Mouse (Mus musculus) left cerebral cortex, postnatal 14 days (tissue): Measurements from ENCODE around the gene Zmiz1. TPM values are rescaled to one million over a fixed set of nuclear protein-coding genes. Genes with fewer than 3 reads are reported as not detected.

ENCODE experiments used
- DNase-seq, 2 experiments: peaks; one replicate each; pipeline ENCODE4 v3.0.0; 2021 to 2022; ENCODE audit warnings: low spot score in 2 of 2, mixed read lengths in 1 of 2
- intact Hi-C: fragments of 180-260 bp; cut with DNase I; formaldehyde crosslinking; loops from one replicate; pipeline ENCODE4 v1.15.1; 2025
- total RNA-seq, 2 experiments: library from RNA; stranded (reverse); gene quantifications; 2 replicates each; pipeline ENCODE4 v1.2.3; 2021

Zmiz1 gene
- total RNA-seq, 2 experiments from 2014 or later = 86.2 to 98.9 TPM

DNA sequence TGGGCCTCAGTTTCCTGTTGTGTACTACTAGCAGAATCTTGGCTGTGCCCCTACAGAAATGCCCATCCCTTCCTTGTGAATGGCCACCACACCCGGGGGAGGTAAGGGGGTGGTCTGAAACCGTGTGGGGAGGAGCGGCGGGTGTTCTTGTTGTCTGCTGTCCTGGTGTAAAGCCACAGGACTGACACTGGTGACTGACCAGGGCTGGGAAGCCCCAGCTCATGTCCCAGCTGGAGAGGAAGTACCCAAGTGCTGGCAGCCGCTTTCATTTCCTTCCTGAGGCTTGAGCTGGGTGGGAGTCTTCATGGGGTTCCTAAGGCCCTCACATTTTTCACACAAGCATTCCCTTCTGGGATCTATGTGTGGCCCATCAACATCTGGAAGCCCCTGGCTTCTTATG lies 155.7 kb downstream of the Zmiz1 start:
- intact Hi-C loops = no loop called here
- no peak for DNase-seq

GRCm38 (mm10) chr14:25615602-25616001 lies 156.6 kb downstream of the Zmiz1 start:
- intact Hi-C loops = no loop called here
- no peak for DNase-seq

- DNase-seq = no peak
- intact Hi-C loops = no loop called here
These were observed 157.2 kb downstream of the Zmiz1 start for GRCm38 (mm10) chr14:25616009-25616723.

DNA sequence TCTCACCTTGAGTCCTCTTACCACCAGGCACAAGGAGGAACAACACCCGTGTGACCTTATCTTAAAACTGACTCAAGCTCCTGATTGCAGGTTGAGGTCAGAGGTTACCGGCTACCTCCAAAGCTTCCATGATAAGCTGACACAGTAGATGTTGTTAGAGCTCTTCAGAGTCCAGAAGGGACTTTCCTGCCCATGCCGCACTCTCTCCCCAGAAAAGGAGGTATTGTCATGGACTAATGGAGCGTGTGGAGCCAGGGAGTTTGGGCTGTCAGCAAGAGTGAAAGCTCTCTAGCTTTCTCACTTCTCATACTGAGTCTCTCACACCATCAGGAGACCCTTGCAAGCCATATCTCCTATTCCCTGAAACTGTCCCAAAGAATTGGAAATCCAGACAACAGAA lies 158.3 kb downstream of the Zmiz1 start:
- no peak for DNase-seq
- intact Hi-C loops = no loop called here

- DNase-seq = no peak
- intact Hi-C loops = no loop called here
These were observed 160.2 kb downstream of the Zmiz1 start for GRCm38 (mm10) chr14:25619066-25619762.

GRCm38 (mm10) chr14:25620766-25621165 lies 161.8 kb downstream of the Zmiz1 start:
- DNase-seq = no peak
- intact Hi-C loops = no loop called here

- peak in 1 of 2 experiments; percentile 44 for DNase-seq
- intact Hi-C loops = no loop called here
These were observed 164.7 kb downstream of the Zmiz1 start for GRCm38 (mm10) chr14:25623698-25624097.

GRCm38 (mm10) chr14:25624659-25625058 lies 165.7 kb downstream of the Zmiz1 start:
- intact Hi-C loops = no loop called here
- DNase-seq = no peak

GRCm38 (mm10) chr14:25627599-25628255 lies 168.7 kb downstream of the Zmiz1 start:
- intact Hi-C loops = no loop called here
- DNase-seq = no peak

GRCm38 (mm10) chr14:25628448-25629099 lies 169.6 kb downstream of the Zmiz1 start:
- DNase-seq = no peak
- intact Hi-C loops = no loop called here

DNA sequence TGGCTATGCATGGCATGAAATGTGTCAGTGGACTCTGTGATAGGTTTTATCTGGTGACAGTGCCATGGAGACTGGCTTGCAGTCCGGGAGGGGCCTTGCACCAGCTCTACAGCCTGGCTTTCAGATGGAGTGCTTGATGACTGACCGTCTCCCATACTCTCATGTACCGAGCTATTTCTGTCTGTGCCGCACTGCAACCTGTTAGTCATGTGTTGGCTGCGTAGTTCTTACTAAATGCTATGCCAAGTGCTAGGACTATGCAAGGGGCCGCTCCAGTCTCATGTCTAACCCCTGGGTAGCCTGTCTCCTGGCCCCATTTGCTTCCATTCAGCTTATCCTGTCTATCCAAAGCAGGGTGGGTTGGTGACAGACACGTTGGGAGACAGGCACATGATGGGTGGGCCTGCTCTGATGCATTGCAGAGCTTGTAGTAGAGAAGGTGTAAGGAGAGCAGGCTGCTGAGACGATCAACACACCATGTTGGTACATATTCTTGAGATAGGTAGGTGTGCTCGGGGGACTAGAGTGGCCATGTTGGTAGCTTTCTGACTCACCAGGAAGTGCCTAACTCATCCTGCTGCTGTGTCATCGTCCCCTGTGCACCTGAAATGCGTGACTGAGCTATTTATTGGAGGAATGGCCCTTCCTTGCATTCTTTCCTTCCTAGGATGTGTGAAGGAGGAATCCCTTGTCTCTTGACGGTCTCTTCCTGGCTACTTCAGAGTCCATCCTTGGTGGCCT lies 171.1 kb downstream of the Zmiz1 start:
- intact Hi-C loops = no loop called here
- DNase-seq = peak; percentile 46 to 60

DNA sequence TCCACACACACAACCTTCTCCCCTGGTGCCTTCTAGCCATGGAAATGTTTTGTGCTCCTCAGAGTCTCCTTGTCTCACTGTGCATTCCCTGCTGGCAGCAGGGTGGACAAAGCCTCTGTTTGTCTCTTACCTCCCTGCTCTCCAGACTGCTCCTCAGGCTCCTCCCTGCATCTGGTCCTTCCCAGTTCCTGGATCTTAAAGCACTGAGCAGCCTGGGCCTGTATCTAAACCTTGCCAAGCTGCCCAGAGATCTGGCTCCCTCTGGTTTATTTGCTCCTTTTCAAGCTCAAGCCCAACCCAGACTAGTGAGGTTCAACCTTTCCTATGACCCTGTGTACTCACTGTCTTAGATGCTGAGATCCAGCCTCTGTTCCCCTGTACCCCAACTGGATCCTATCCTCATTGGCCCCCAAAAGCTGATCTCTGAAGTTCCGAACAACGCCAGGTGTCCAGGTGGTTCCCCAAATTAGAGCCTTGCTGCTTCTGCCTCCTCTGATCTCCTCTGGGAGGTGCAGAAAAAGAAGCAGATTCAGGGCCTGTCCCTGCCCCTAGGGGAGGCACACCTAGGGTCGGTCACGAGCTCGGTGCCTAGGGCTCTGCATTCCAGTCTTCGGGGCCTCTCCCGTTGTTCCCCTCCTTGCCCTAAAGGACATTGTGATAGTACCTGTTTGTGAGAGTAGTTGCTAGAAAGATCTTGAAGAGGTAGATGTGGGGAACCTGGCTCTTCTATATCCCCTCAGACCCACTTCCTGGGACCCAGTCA lies 171.8 kb downstream of the Zmiz1 start:
- intact Hi-C loops = no loop called here
- no peak for DNase-seq

DNA sequence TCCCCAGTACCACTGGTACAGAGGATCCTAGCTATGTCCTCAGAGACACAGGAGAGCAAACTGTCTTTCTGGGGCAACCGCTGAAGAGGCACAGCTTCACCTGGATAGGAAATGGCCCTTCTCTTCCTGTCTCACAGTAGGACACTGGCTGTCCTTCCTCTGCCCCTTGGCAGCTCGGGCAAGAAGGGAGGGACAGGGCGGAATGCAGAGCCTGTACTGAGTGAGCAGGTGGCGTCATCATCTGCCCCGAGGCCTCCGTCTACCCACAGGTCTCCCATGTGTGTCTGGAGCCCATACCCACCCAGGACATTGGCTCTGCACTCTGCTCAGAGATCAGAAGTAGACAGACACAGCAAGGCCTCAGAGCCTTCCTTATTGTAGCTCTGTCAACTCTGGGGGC lies 172.5 kb downstream of the Zmiz1 start:
- DNase-seq = no peak

GRCm38 (mm10) chr14:25633539-25634300 lies 174.7 kb downstream of the Zmiz1 start:
- DNase-seq = peak; percentile 51 to 62
- intact Hi-C loops = no loop called here

More for the DNA sequence above, 172.5 kb downstream of the Zmiz1 start:
- intact Hi-C loops = no loop called here

DNA sequence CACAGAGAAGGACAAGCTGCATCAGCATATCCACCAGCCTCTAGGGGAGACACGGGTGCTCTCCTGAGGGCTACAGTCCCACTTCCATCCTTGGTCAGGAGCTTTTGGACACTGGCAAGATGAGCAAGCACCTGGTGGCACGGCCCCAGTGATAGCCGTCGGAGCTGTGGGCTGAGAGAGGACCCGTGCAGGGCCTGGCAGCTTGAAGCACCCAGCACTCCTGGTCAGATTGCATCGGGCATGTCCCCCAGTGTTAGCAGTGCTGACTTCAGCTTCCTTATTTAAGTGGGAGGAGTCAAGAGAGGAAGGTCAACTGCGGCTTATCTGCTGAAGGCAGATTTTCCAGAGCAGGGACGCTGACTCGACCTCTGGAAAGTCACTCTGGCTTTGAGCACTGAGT lies 175.3 kb downstream of the Zmiz1 start:
- intact Hi-C loops = no loop called here
- no peak for DNase-seq

DNA sequence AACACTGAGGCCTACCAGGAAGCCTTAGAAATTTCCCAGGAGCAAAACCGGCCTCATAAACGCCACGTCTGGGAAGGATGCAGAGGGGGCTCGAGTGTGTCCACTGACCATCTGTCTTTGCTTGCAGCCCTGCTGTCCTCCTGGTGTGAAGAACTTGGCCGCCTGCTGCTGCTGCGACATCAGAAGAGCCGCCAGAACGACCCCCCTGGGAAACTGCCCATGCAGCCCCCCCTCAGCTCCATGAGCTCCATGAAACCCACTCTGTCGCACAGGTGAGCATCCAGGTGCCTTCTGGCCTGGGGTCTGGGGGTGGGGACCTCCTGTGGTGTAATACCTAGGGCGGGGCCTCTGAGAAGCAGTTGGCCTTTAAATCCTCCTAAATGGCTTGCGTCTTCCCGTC lies 176.8 kb downstream of the Zmiz1 start:
- no peak for DNase-seq
- intact Hi-C loops = no loop called here

- intact Hi-C loops = no loop called here
- peak; percentile 38 for DNase-seq
These were observed 177.3 kb downstream of the Zmiz1 start for GRCm38 (mm10) chr14:25636297-25636696.

- intact Hi-C loops = no loop called here
These were observed 180.3 kb downstream of the Zmiz1 start for GRCm38 (mm10) chr14:25639120-25639758.

More at GRCm38 (mm10) chr14:25639120-25639758, 180.3 kb downstream of the Zmiz1 start:
- DNase-seq = no peak
